ENCODE assay signal across 17 mouse cellular contexts in the genomic region with DNA sequence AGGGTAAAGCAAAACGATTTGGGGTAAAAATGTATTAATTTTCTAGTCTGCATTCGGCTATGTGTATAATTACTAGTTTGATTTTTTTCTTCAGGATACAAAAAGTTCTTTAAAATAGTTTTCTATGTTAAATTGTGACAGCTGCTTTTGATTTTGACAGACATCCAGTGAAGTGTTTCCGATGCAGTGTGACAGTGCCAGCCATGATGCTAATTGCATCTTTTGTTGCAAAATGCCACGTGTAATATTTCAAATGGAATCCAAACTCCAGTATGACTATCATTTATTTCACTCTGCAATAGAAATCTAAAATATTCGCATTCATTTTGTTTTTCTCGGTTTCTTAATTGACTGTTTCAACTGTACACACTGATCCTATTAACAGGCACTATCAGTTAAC.
DNase-seq lines count a peak whose midpoint lies in the region; ATAC-seq and TF ChIP-seq lines count a peak whose summit lies in the region.
"Had no signal": no experiment of that assay in that cellular context is flagged by ENCODE, and none has a peak within 500 bp of the region (broad histone marks: within the 10 kb centered on the region; RNA-seq: fewer than 3 reads in every experiment).

No protein-coding gene starts in this region.

- H3K4me2 ChIP-seq in forebrain, embryonic 15.5 days (replicated peaks) = no peak overlapping the region
- no peak overlapping the region for H3K4me2 ChIP-seq in forebrain, postnatal 0 days (ENCODE audit: low read depth)
- H3K4me2 ChIP-seq in forebrain, embryonic 13.5 days = no peak overlapping the region
- H3K4me2 ChIP-seq: embryonic facial prominence, embryonic 12.5 days had no signal

- TF ChIP-seq POLR2A in brain, embryonic 14.5 days (IDR thresholded peaks at IDR 0.05; ENCODE audit: borderline replicate concordance, extremely low read depth, insufficient read depth, insufficient read length, poor library complexity, severe bottlenecking) = no peak

- H3K9me3 ChIP-seq in forebrain, embryonic 15.5 days = no peaks in the 10 kb centered on the region
- no peaks in the 10 kb centered on the region for H3K9me3 ChIP-seq in forebrain, embryonic 10.5 days
- H3K9me3 ChIP-seq in forebrain, postnatal 0 days (ENCODE audit: low read length) = no peaks in the 10 kb centered on the region
- no peaks in the 10 kb centered on the region for H3K9me3 ChIP-seq in forebrain, embryonic 13.5 days (replicated peaks)
- no peaks in the 10 kb centered on the region for H3K9me3 ChIP-seq in embryonic facial prominence, embryonic 10.5 days
- H3K9me3 ChIP-seq: embryonic facial prominence, embryonic 12.5 days had no signal

- 46% methylated on average over 6 of the region's 6 CpGs for WGBS in forebrain, embryonic 15.5 days
- 82% methylated on average over 6 of the region's 6 CpGs for WGBS in forebrain, embryonic 10.5 days
- WGBS in forebrain, postnatal 0 days = 36% methylated on average over 6 of the region's 6 CpGs
- 58% methylated on average over 6 of the region's 6 CpGs for WGBS in forebrain, embryonic 13.5 days
- WGBS in embryonic facial prominence, embryonic 10.5 days = 74% methylated on average over 6 of the region's 6 CpGs

- peak; percentile 53; the same call in 1 of the 2 replicates for ATAC-seq in forebrain, embryonic 15.5 days (replicated peaks)
- peak; percentile 67; the same call in 1 of the 2 replicates for ATAC-seq in forebrain, postnatal 0 days
- no peak for ATAC-seq in forebrain, embryonic 13.5 days

- no peak overlapping the region for H3K4me3 ChIP-seq in forebrain, embryonic 15.5 days
- no peak overlapping the region for H3K4me3 ChIP-seq in forebrain, embryonic 10.5 days
- H3K4me3 ChIP-seq in forebrain, postnatal 0 days (ENCODE audit: low read depth, low read length) = no peak overlapping the region
- H3K4me3 ChIP-seq in forebrain, embryonic 13.5 days = no peak overlapping the region
- no peak overlapping the region for H3K4me3 ChIP-seq in embryonic facial prominence, embryonic 10.5 days
- H3K4me3 ChIP-seq: embryonic facial prominence, embryonic 12.5 days had no signal

- no peaks in the 10 kb centered on the region for H3K36me3 ChIP-seq in forebrain, embryonic 15.5 days
- no peaks in the 10 kb centered on the region for H3K36me3 ChIP-seq in forebrain, embryonic 10.5 days (replicated peaks)
- H3K36me3 ChIP-seq in forebrain, postnatal 0 days (ENCODE audit: insufficient read depth) = no peaks in the 10 kb centered on the region
- H3K36me3 ChIP-seq in forebrain, embryonic 13.5 days (ENCODE audit: poor library complexity, severe bottlenecking) = no peaks in the 10 kb centered on the region
- no peaks in the 10 kb centered on the region for H3K36me3 ChIP-seq in embryonic facial prominence, embryonic 10.5 days (replicated peaks)
- H3K36me3 ChIP-seq: embryonic facial prominence, embryonic 12.5 days had no signal

- DNase-seq in forebrain, embryonic 10.5 days (ENCODE audit: extremely low spot score, low spot score) = no peak
- peak; percentile 20 for DNase-seq in forebrain, postnatal 0 days
- DNase-seq in brain, embryonic 14.5 days (ENCODE audit: low read depth) = peak; percentile 57
- DNase-seq in embryonic facial prominence, embryonic 10.5 days (ENCODE audit: low spot score) = no peak
- DNase-seq: adrenal gland, adult 2 months; adrenal gland, postnatal 10 days; adrenal gland, postnatal 25 days; cerebellum, adult 11 months; cerebellum, adult 18-20 months; cerebellum, adult 8-10 months; cerebellum, adult 9-11 months; cerebellum, postnatal 14 days; cerebellum, postnatal 36 days; embryo, embryonic 11 days had no signal

- no peak for TF ChIP-seq CTCF in forebrain, postnatal 0 days (IDR thresholded peaks at IDR 0.05; ENCODE audit: low read depth)
- no peak for TF ChIP-seq CTCF in brain, embryonic 14.5 days (IDR thresholded peaks at IDR 0.05; ENCODE audit: borderline replicate concordance, extremely low read depth, insufficient read depth, insufficient read length)

- H3K4me1 ChIP-seq in forebrain, embryonic 15.5 days = no peaks in the 10 kb centered on the region
- H3K4me1 ChIP-seq in forebrain, embryonic 10.5 days = no peaks in the 10 kb centered on the region
- H3K4me1 ChIP-seq in forebrain, postnatal 0 days (ENCODE audit: insufficient read depth) = no peaks in the 10 kb centered on the region
- H3K4me1 ChIP-seq in forebrain, embryonic 13.5 days = no peaks in the 10 kb centered on the region
- no peaks in the 10 kb centered on the region for H3K4me1 ChIP-seq in embryonic facial prominence, embryonic 10.5 days
- H3K4me1 ChIP-seq: embryonic facial prominence, embryonic 12.5 days had no signal

- H3K9ac ChIP-seq in forebrain, embryonic 15.5 days (replicated peaks) = no peak overlapping the region
- H3K9ac ChIP-seq in forebrain, postnatal 0 days = no peak overlapping the region
- no peak overlapping the region for H3K9ac ChIP-seq in forebrain, embryonic 13.5 days
- H3K9ac ChIP-seq: embryonic facial prominence, embryonic 12.5 days had no signal

- no peak overlapping the region for H3K27ac ChIP-seq in forebrain, embryonic 15.5 days (replicated peaks)
- H3K27ac ChIP-seq in forebrain, embryonic 10.5 days = no peak overlapping the region
- no peak overlapping the region for H3K27ac ChIP-seq in forebrain, postnatal 0 days (ENCODE audit: low read depth, low read length)
- H3K27ac ChIP-seq in forebrain, embryonic 13.5 days = no peak overlapping the region
- H3K27ac ChIP-seq in embryonic facial prominence, embryonic 10.5 days (replicated peaks) = no peak overlapping the region
- H3K27ac ChIP-seq: embryonic facial prominence, embryonic 12.5 days had no signal

- no peaks in the 10 kb centered on the region for H3K27me3 ChIP-seq in forebrain, embryonic 15.5 days
- H3K27me3 ChIP-seq in forebrain, embryonic 10.5 days (ENCODE audit: poor library complexity, severe bottlenecking) = no peaks in the 10 kb centered on the region
- no peaks in the 10 kb centered on the region for H3K27me3 ChIP-seq in forebrain, postnatal 0 days (ENCODE audit: insufficient read depth, low read length)
- H3K27me3 ChIP-seq in forebrain, embryonic 13.5 days = no peaks in the 10 kb centered on the region
- H3K27me3 ChIP-seq in embryonic facial prominence, embryonic 10.5 days (replicated peaks; ENCODE audit: low read depth, poor library complexity, severe bottlenecking) = no peaks in the 10 kb centered on the region
- H3K27me3 ChIP-seq: embryonic facial prominence, embryonic 12.5 days had no signal

Comparison
In these comparisons a context has a peak if more than half of its experiments do, and no peak if none do; other contexts are left out.
1. DNase-seq: peak in forebrain, postnatal 0 days (single experiment) and brain, embryonic 14.5 days (single experiment); none in forebrain, embryonic 10.5 days (single experiment) and embryonic facial prominence, embryonic 10.5 days (single experiment).